27 mouse cellular contexts compared by ENCODE assay signal in the genomic region with DNA sequence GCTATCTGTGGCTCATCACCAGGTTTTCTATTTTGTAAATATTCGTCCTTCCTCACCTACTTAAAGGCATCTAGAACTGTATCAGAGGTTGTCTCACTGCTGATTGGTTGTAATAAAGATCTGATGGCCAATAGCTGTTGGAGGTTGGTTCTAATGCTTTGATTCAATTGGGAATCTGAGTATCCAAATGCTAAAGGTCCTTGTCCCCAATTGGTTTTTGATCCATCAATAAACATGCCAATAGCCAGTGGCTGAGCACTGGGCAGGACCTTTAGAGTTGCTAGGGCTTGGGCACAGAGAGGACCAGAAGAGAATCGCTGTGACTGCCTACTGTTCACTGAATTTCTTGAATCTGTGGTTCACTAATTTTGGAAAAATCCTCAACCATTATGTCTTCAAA. TPM values are rescaled to one million over a fixed set of nuclear protein-coding genes. Genes with fewer than 3 reads are reported as not detected.
DNase-seq lines count a peak whose midpoint lies in the region; ATAC-seq and TF ChIP-seq lines count a peak whose summit lies in the region.
"Had no signal": no experiment of that assay in that cellular context is flagged by ENCODE, and none has a peak within 500 bp of the region (broad histone marks: within the 10 kb centered on the region; RNA-seq: fewer than 3 reads in every experiment).

No protein-coding gene starts in this region.

- 76% methylated on average over 2 of the region's 2 CpGs for WGBS in forebrain, embryonic 15.5 days
- 74% methylated on average over 2 of the region's 2 CpGs for WGBS in forebrain, embryonic 12.5 days

- no peak overlapping the region for H3K4me3 ChIP-seq in forebrain, embryonic 15.5 days
- H3K4me3 ChIP-seq in forebrain, embryonic 12.5 days (replicated peaks), result no peak overlapping the region
- peak overlapping the region; percentile 75 for H3K4me3 ChIP-seq in E14TG2a.4 (replicated peaks; ENCODE audit: low read length)
- H3K4me3 ChIP-seq in ES-E14 (ENCODE audit: insufficient read depth in 1 of 2, low read depth in 1 of 2, low read length in 2 of 2, poor library complexity in 1 of 2, severe bottlenecking in 1 of 2), result peak overlapping the region; percentile 48 to 58
- H3K4me3 ChIP-seq: forebrain, embryonic 10.5 days; heart, embryonic 12.5 days; heart, embryonic 15.5 days; hindbrain, embryonic 10.5 days; hindbrain, embryonic 13.5 days; intestine, embryonic 15.5 days had no signal

- in situ Hi-C loops in ES-E14 (cut with MboI; ENCODE audit: low sequenced_read_pairs in 2 of 2, unreplicated experiment in 2 of 2), result no loop called here

- H3K9ac ChIP-seq in forebrain, embryonic 15.5 days (replicated peaks), result no peak overlapping the region
- H3K9ac ChIP-seq in forebrain, embryonic 12.5 days, result no peak overlapping the region
- H3K9ac ChIP-seq in ES-E14 (ENCODE audit: insufficient read depth, low read depth, low read length, poor library complexity, severe bottlenecking), result no peak overlapping the region; the same call in 1 of the 2 replicates
- H3K9ac ChIP-seq: heart, embryonic 12.5 days; heart, embryonic 15.5 days; hindbrain, embryonic 13.5 days; intestine, embryonic 15.5 days had no signal

- peaks cover 7% of the 10 kb centered on the region; the same call in 1 of the 2 replicates for H3K4me1 ChIP-seq in forebrain, embryonic 15.5 days
- H3K4me1 ChIP-seq in forebrain, embryonic 12.5 days, result no peaks in the 10 kb centered on the region
- H3K4me1 ChIP-seq in E14TG2a.4 (replicated peaks; ENCODE audit: low read depth, low read length), result peaks cover 56% of the 10 kb centered on the region
- peaks cover 3 to 18% of the 10 kb centered on the region in 2 experiments; a peak in 3 of 4 replicates for H3K4me1 ChIP-seq in ES-E14 (ENCODE audit: control insufficient read depth in 2 of 2, insufficient read depth in 2 of 2, low read length in 2 of 2, poor library complexity in 1 of 2)
- H3K4me1 ChIP-seq: forebrain, embryonic 10.5 days; hindbrain, embryonic 10.5 days; hindbrain, embryonic 13.5 days; intestine, embryonic 15.5 days had no signal

- no peaks in the 10 kb centered on the region for H3K27me3 ChIP-seq in forebrain, embryonic 15.5 days
- no peaks in the 10 kb centered on the region for H3K27me3 ChIP-seq in forebrain, embryonic 12.5 days
- H3K27me3 ChIP-seq in E14TG2a.4 (ENCODE audit: insufficient read depth, low read length), result no peaks in the 10 kb centered on the region
- H3K27me3 ChIP-seq: heart, embryonic 12.5 days; heart, embryonic 15.5 days; hindbrain, embryonic 13.5 days; intestine, embryonic 15.5 days; Patski had no signal

- ATAC-seq in forebrain, embryonic 15.5 days (replicated peaks), result no peak
- no peak for ATAC-seq in forebrain, embryonic 12.5 days (ENCODE audit: low FRiP score)
- ATAC-seq: activated CD4-positive, CD25-positive, alpha-beta regulatory T cell, adult 4 months; forebrain, embryonic 14.5 days; hindbrain, embryonic 16.5 days; intestine, embryonic 15.5 days; Patski had no signal

- H3K27ac ChIP-seq in forebrain, embryonic 15.5 days (replicated peaks), result peak overlapping the region; percentile 44; the same call in 1 of the 2 replicates
- H3K27ac ChIP-seq in forebrain, embryonic 12.5 days, result no peak overlapping the region
- H3K27ac ChIP-seq in ES-E14 (ENCODE audit: insufficient read depth, low read depth, low read length, poor library complexity, severe bottlenecking), result peak overlapping the region; percentile 8; the same call in 1 of the 2 replicates
- H3K27ac ChIP-seq: forebrain, embryonic 10.5 days; heart, embryonic 15.5 days; hindbrain, embryonic 10.5 days; hindbrain, embryonic 13.5 days; intestine, embryonic 15.5 days had no signal

- H3K4me2 ChIP-seq in forebrain, embryonic 15.5 days (replicated peaks), result no peak overlapping the region
- no peak overlapping the region for H3K4me2 ChIP-seq in forebrain, embryonic 12.5 days
- H3K4me2 ChIP-seq: heart, embryonic 12.5 days; heart, embryonic 15.5 days; hindbrain, embryonic 13.5 days; intestine, embryonic 15.5 days had no signal

- peak; percentile 46 for DNase-seq in ES-E14 (ENCODE audit: low read depth, low spot score)
- peak; percentile 43 for DNase-seq in brain, adult 2 months (ENCODE audit: low read depth, low spot score)
- DNase-seq in left cerebral cortex, postnatal 10 days (ENCODE audit: extremely low spot score in 1 of 2, low spot score in 2 of 2), result no peak
- no peak for DNase-seq in kidney, adult 9 months
- DNase-seq: adrenal gland, postnatal 10 days; adrenal gland, postnatal 36 days; cerebellum, adult 11 months; cerebellum, adult 8-10 months; cerebellum, postnatal 14 days; gastrocnemius, postnatal 25 days; heart, adult 18-20 months; heart, postnatal 10 days; heart, postnatal 36 days had no signal

- TF ChIP-seq CTCF in E14TG2a.4 (conservative IDR thresholded peaks at IDR 0.05; ENCODE audit: low read length), result no peak

- H3K36me3 ChIP-seq in forebrain, embryonic 15.5 days, result peaks cover 22% of the 10 kb centered on the region; the same call in 1 of the 2 replicates
- peaks cover 30% of the 10 kb centered on the region for H3K36me3 ChIP-seq in forebrain, embryonic 12.5 days (replicated peaks)
- H3K36me3 ChIP-seq in E14TG2a.4 (ENCODE audit: insufficient read depth, low read length) (peaks cover 31% of the 10 kb centered on the region), ES-E14 (ENCODE audit: control insufficient read depth, insufficient read depth, low read length, poor library complexity, severe bottlenecking) (peaks cover 4% of the 10 kb centered on the region)

- H3K9me3 ChIP-seq in forebrain, embryonic 15.5 days, result no peaks in the 10 kb centered on the region
- no peaks in the 10 kb centered on the region for H3K9me3 ChIP-seq in forebrain, embryonic 12.5 days
- no peaks in the 10 kb centered on the region for H3K9me3 ChIP-seq in E14TG2a.4 (ENCODE audit: low read length)
- H3K9me3 ChIP-seq in ES-E14 (ENCODE audit: control insufficient read depth, insufficient read depth, low read depth, low read length), result no peaks in the 10 kb centered on the region
- H3K9me3 ChIP-seq: forebrain, embryonic 10.5 days; G1E; heart, embryonic 12.5 days; heart, embryonic 15.5 days; hindbrain, embryonic 10.5 days; hindbrain, embryonic 13.5 days; intestine, embryonic 15.5 days had no signal

- intact Hi-C loops in left cerebral cortex, postnatal 10 days (cut with DNase I), result no loop called here

TF ChIP-seq in ES-E14, 5 proteins besides CTCF, POLR2A, EP300 and RAD21:
- peak; percentile 91 for TF ChIP-seq CHD2 (IDR thresholded peaks at IDR 0.05; ENCODE audit: low read depth, low read length)
- TF ChIP-seq MAFK (IDR thresholded peaks at IDR 0.05; ENCODE audit: insufficient read depth, low read depth, low read length), result no peak

RNA-seq across cellular contexts. Expression of a gene that starts 10.2 kb away (rescaled TPM):
- 19.7 and 25.1 TPM in 2 replicates for polyA plus RNA-seq in forebrain, embryonic 15.5 days (2015; fragmentation: Nextera tagmentation; extraction: Ambion mirVana)
- 15.4 and 16.5 TPM in 2 replicates for polyA plus RNA-seq in forebrain, embryonic 12.5 days (2016; fragmentation: Nextera tagmentation; extraction: Ambion mirVana)
- 11.7 and 24.1 TPM in 2 replicates for total RNA-seq in ES-E14 (2012; rRNA removed)
- total RNA-seq in left cerebral cortex, postnatal 10 days (2021), result 10 to 100 TPM; 22.6 to 23.4 TPM

RNA-seq across cellular contexts. Expression of a gene that starts 35.7 kb away (rescaled TPM):
- polyA plus RNA-seq in forebrain, embryonic 15.5 days (2015; fragmentation: Nextera tagmentation; extraction: Ambion mirVana), result 6.5 and 6.6 TPM in 2 replicates
- polyA plus RNA-seq in forebrain, embryonic 12.5 days (2016; fragmentation: Nextera tagmentation; extraction: Ambion mirVana), result 6.6 and 7.6 TPM in 2 replicates
- 5.1 and 5.4 TPM in 2 replicates for total RNA-seq in ES-E14 (2012; rRNA removed)
- 1 to 10 TPM; 7.9 to 8.0 TPM for total RNA-seq in left cerebral cortex, postnatal 10 days (2021)

RNA-seq across cellular contexts. Expression of a gene that starts 37.3 kb away (rescaled TPM):
- polyA plus RNA-seq in forebrain, embryonic 15.5 days (2015; fragmentation: Nextera tagmentation; extraction: Ambion mirVana), result 17.0 and 17.7 TPM in 2 replicates
- 13.4 and 15.1 TPM in 2 replicates for polyA plus RNA-seq in forebrain, embryonic 12.5 days (2016; fragmentation: Nextera tagmentation; extraction: Ambion mirVana)
- 5.1 and 6.1 TPM in 2 replicates for total RNA-seq in ES-E14 (2012; rRNA removed)
- total RNA-seq in left cerebral cortex, postnatal 10 days (2021), result 10 to 100 TPM; 21.4 to 21.9 TPM

RNA-seq across cellular contexts. Expression of a gene that starts 40.0 kb away (rescaled TPM):
- polyA plus RNA-seq in forebrain, embryonic 15.5 days (2015; fragmentation: Nextera tagmentation; extraction: Ambion mirVana), result 5.0 and 5.5 TPM in 2 replicates
- 10.3 and 12.1 TPM in 2 replicates for polyA plus RNA-seq in forebrain, embryonic 12.5 days (2016; fragmentation: Nextera tagmentation; extraction: Ambion mirVana)
- 120 and 126 TPM in 2 replicates for total RNA-seq in ES-E14 (2012; rRNA removed)
- total RNA-seq in left cerebral cortex, postnatal 10 days (2021), result 1 to 10 TPM; 4.1 to 5.0 TPM

Comparison
In these comparisons a context has a peak if more than half of its experiments do, and no peak if none do; other contexts are left out.
1. H3K4me3 ChIP-seq: peak in E14TG2a.4 (single experiment) and ES-E14 (2 of 2); none in forebrain, embryonic 15.5 days (single experiment) and forebrain, embryonic 12.5 days (single experiment).
2. DNase-seq: peak in ES-E14 (single experiment) and brain, adult 2 months (single experiment); none in left cerebral cortex, postnatal 10 days (0 of 2) and kidney, adult 9 months (single experiment).